Mouse (Mus musculus): ENCODE results near the gene Lgr6.

- TF ChIP-seq CTCF (IDR thresholded peaks at IDR 0.05; ENCODE audit: borderline replicate concordance, insufficient read depth, low read depth, low read length): no peak
- no peak for TF ChIP-seq POLR2A (IDR thresholded peaks at IDR 0.05; ENCODE audit: borderline replicate concordance, insufficient read depth, low read length)
Observed at GRCm38 (mm10) chr1:135005696-135006095, 99.4 kb downstream of the Lgr6 start.

All from cerebellum, adult 2 months (tissue).